Mouse (Mus musculus): ENCODE results near the gene Rnf130. TPM values are rescaled to one million over a fixed set of nuclear protein-coding genes. Genes with fewer than 3 reads are reported as not detected.

Rnf130 gene
- polyA plus RNA-seq, 1 experiment from 2014 or later, result 55.9 TPM

DNA sequence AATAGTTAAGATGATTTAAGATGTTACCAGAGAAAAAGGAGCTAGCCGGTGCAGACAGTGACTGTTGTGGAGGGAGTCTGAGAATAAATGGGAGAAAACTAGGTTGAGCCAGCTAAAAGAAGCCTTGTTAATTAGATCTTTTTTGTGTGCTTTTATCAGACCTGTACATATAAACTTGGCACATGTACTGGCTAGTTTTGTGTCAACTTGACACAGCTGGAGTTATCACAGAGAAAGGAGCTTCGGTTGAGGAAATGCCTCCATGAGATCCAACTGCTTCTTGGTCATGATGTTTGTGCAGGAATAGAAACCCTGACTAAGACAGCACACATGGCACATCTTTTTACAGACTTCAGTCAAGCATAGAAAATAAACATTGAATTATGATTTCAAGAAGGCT lies 32.6 kb downstream of the Rnf130 start:
- Histone ChIP-seq H3K9me3 (replicated peaks; ENCODE audit: control insufficient read depth, low read length) (no peaks in the 10 kb centered on the region), H3K4me3 (ENCODE audit: low read depth, low read length) (no peak overlapping the region), H3K36me3 (ENCODE audit: control insufficient read depth, insufficient read depth, low read length) (peaks cover 23% of the 10 kb centered on the region), H3K27ac (ENCODE audit: low read depth, low read length) (no peak overlapping the region), H3K27me3 (replicated peaks; ENCODE audit: control insufficient read depth, insufficient read depth, low read length) (no peaks in the 10 kb centered on the region), H3K9ac (ENCODE audit: low read length) (no peak overlapping the region), H3K4me1 (ENCODE audit: control insufficient read depth, insufficient read depth, low read length) (no peaks in the 10 kb centered on the region), H3K4me2 (ENCODE audit: low read length) (no peak overlapping the region)
- WGBS, result 76% methylated on average over 2 of the region's 2 CpGs
- DNase-seq (ENCODE audit: low spot score), result no peak
- ATAC-seq, result no peak

- ATAC-seq, result no peak
- 92% methylated on average over 6 of the region's 6 CpGs for WGBS
- DNase-seq (ENCODE audit: low spot score), result no peak
Measured at GRCm38 (mm10) chr11:50058277-50058676, 33.1 kb downstream of the Rnf130 start.

GRCm38 (mm10) chr11:50059045-50059444 lies 33.9 kb downstream of the Rnf130 start:
- Histone ChIP-seq H3K4me1 (ENCODE audit: control insufficient read depth, insufficient read depth, low read length) (no peaks in the 10 kb centered on the region), H3K27ac (ENCODE audit: low read depth, low read length) (no peak overlapping the region), H3K9me3 (replicated peaks; ENCODE audit: control insufficient read depth, low read length) (no peaks in the 10 kb centered on the region), H3K9ac (ENCODE audit: low read length) (no peak overlapping the region), H3K4me2 (ENCODE audit: low read length) (no peak overlapping the region), H3K4me3 (ENCODE audit: low read depth, low read length) (no peak overlapping the region), H3K27me3 (replicated peaks; ENCODE audit: control insufficient read depth, insufficient read depth, low read length) (no peaks in the 10 kb centered on the region), H3K36me3 (ENCODE audit: control insufficient read depth, insufficient read depth, low read length) (peaks cover 16% of the 10 kb centered on the region)
- 92% methylated on average over 6 of the region's 6 CpGs for WGBS
- ATAC-seq, result no peak
- no peak for DNase-seq (ENCODE audit: low spot score)

More at GRCm38 (mm10) chr11:50058277-50058676, 33.1 kb downstream of the Rnf130 start:
- H3K9me3 ChIP-seq (replicated peaks; ENCODE audit: control insufficient read depth, low read length), result no peaks in the 10 kb centered on the region
- H3K27me3 ChIP-seq (replicated peaks; ENCODE audit: control insufficient read depth, insufficient read depth, low read length), result no peaks in the 10 kb centered on the region
- no peak overlapping the region for H3K4me2 ChIP-seq (ENCODE audit: low read length)
- H3K4me3 ChIP-seq (ENCODE audit: low read depth, low read length), result no peak overlapping the region
- H3K27ac ChIP-seq (ENCODE audit: low read depth, low read length), result no peak overlapping the region
- no peak overlapping the region for H3K9ac ChIP-seq (ENCODE audit: low read length)
- H3K4me1 ChIP-seq (ENCODE audit: control insufficient read depth, insufficient read depth, low read length), result no peaks in the 10 kb centered on the region
- H3K36me3 ChIP-seq (ENCODE audit: control insufficient read depth, insufficient read depth, low read length), result peaks cover 20% of the 10 kb centered on the region

DNA sequence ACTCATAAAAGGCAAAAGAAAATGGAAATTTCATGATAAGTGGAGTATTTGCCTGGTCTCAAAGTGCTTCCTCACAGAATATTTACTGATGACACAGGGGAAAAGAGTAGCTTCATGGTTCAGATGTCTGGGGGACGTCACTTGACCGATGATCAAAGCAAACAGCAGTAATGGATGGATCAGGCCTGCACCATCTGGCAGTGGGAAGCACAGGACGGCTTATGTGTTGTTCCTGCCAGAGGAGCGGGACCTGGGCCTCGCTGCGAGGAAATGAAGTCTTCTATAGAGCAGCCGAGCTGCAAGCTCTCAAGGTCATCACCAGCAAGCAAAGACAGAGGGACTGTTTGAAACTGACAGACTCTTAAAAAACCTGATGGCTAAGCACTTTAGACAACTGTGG lies 37.0 kb downstream of the Rnf130 start:
- Histone ChIP-seq H3K4me3 (ENCODE audit: low read depth, low read length) (no peak overlapping the region), H3K27me3 (replicated peaks; ENCODE audit: control insufficient read depth, insufficient read depth, low read length) (no peaks in the 10 kb centered on the region), H3K27ac (ENCODE audit: low read depth, low read length) (no peak overlapping the region), H3K4me2 (ENCODE audit: low read length) (no peak overlapping the region), H3K4me1 (ENCODE audit: control insufficient read depth, insufficient read depth, low read length) (no peaks in the 10 kb centered on the region), H3K9ac (ENCODE audit: low read length) (no peak overlapping the region), H3K36me3 (ENCODE audit: control insufficient read depth, insufficient read depth, low read length) (peaks cover 5% of the 10 kb centered on the region), H3K9me3 (replicated peaks; ENCODE audit: control insufficient read depth, low read length) (no peaks in the 10 kb centered on the region)
- DNase-seq (ENCODE audit: low spot score) (no peak), ATAC-seq (no peak)
- 75% methylated on average over 7 of the region's 7 CpGs for WGBS

- DNase-seq (ENCODE audit: low spot score) (no peak), ATAC-seq (no peak)
- Histone ChIP-seq H3K4me1 (ENCODE audit: control insufficient read depth, insufficient read depth, low read length) (no peaks in the 10 kb centered on the region), H3K27me3 (replicated peaks; ENCODE audit: control insufficient read depth, insufficient read depth, low read length) (no peaks in the 10 kb centered on the region), H3K4me2 (ENCODE audit: low read length) (no peak overlapping the region), H3K4me3 (ENCODE audit: low read depth, low read length) (no peak overlapping the region), H3K36me3 (ENCODE audit: control insufficient read depth, insufficient read depth, low read length) (peaks cover 3% of the 10 kb centered on the region), H3K9me3 (replicated peaks; ENCODE audit: control insufficient read depth, low read length) (no peaks in the 10 kb centered on the region), H3K27ac (ENCODE audit: low read depth, low read length) (no peak overlapping the region), H3K9ac (ENCODE audit: low read length) (no peak overlapping the region)
- 82% methylated on average over 2 of the region's 2 CpGs for WGBS
Measured at GRCm38 (mm10) chr11:50066088-50066487, 40.9 kb downstream of the Rnf130 start.

DNA sequence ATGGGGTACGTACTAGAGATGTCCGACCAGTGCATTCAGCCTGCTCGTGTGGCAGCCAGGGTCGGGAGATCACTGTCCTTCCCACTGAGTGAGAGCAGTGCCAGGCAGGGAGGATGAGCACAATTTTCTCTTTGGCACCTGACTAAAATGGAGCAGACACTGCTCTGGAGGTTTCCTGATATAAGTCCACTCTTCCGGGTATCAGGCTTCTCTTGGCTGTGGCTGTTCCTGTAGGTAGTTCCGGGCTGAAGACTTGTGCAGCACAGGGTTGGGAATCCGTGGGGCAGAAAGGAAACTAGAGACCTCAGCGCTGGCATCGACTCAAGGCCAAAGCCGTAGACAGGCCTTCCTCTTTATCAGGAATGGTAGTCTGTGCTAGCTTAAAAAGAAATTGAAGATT lies 48.7 kb downstream of the Rnf130 start:
- Histone ChIP-seq H3K4me2 (ENCODE audit: low read length) (no peak overlapping the region), H3K27me3 (replicated peaks; ENCODE audit: control insufficient read depth, insufficient read depth, low read length) (no peaks in the 10 kb centered on the region), H3K4me3 (ENCODE audit: low read depth, low read length) (no peak overlapping the region), H3K27ac (ENCODE audit: low read depth, low read length) (no peak overlapping the region), H3K9ac (ENCODE audit: low read length) (no peak overlapping the region), H3K4me1 (ENCODE audit: control insufficient read depth, insufficient read depth, low read length) (no peaks in the 10 kb centered on the region), H3K9me3 (replicated peaks; ENCODE audit: control insufficient read depth, low read length) (no peaks in the 10 kb centered on the region), H3K36me3 (ENCODE audit: control insufficient read depth, insufficient read depth, low read length) (peaks cover 16% of the 10 kb centered on the region)
- no peak for DNase-seq (ENCODE audit: low spot score)
- WGBS, result 95% methylated on average over 10 of the region's 10 CpGs
- ATAC-seq, result no peak

DNA sequence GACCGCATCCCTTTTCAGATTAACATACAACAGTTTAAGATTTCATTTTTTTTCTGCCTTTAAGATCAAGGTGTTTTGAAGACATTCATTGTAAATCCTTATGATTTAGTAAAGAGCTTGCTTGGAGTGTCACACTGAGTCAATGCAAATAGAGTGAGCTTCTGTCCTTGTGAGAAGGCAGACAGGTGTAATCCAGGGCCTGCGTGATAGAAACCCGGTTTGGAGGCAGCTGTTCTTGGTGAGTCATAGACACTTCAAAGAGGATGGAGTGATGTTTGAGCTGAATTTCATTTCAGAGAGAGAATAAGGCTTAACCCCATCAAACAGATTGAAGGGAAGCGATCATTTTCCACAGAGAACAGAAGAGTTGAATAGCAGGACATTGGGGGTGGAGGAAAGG lies 51.6 kb downstream of the Rnf130 start:
- WGBS, result 93% methylated on average over 4 of the region's 4 CpGs
- Histone ChIP-seq H3K36me3 (ENCODE audit: control insufficient read depth, insufficient read depth, low read length) (peaks cover 13% of the 10 kb centered on the region; the same call in 1 of the 2 replicates), H3K27me3 (replicated peaks; ENCODE audit: control insufficient read depth, insufficient read depth, low read length) (no peaks in the 10 kb centered on the region), H3K4me2 (ENCODE audit: low read length) (no peak overlapping the region), H3K4me3 (ENCODE audit: low read depth, low read length) (no peak overlapping the region), H3K4me1 (ENCODE audit: control insufficient read depth, insufficient read depth, low read length) (no peaks in the 10 kb centered on the region), H3K9ac (ENCODE audit: low read length) (no peak overlapping the region), H3K27ac (ENCODE audit: low read depth, low read length) (no peak overlapping the region), H3K9me3 (replicated peaks; ENCODE audit: control insufficient read depth, low read length) (no peaks in the 10 kb centered on the region)
- DNase-seq (ENCODE audit: low spot score) (no peak), ATAC-seq (no peak)

GRCm38 (mm10) chr11:50081365-50082190 lies 56.4 kb downstream of the Rnf130 start:
- Histone ChIP-seq H3K9ac (ENCODE audit: low read length) (no peak overlapping the region), H3K4me3 (ENCODE audit: low read depth, low read length) (no peak overlapping the region), H3K9me3 (replicated peaks; ENCODE audit: control insufficient read depth, low read length) (no peaks in the 10 kb centered on the region), H3K4me2 (ENCODE audit: low read length) (no peak overlapping the region), H3K4me1 (ENCODE audit: control insufficient read depth, insufficient read depth, low read length) (no peaks in the 10 kb centered on the region), H3K27me3 (replicated peaks; ENCODE audit: control insufficient read depth, insufficient read depth, low read length) (no peaks in the 10 kb centered on the region), H3K27ac (ENCODE audit: low read depth, low read length) (no peak overlapping the region), H3K36me3 (ENCODE audit: control insufficient read depth, insufficient read depth, low read length) (peaks cover 19% of the 10 kb centered on the region)
- WGBS, result 92% methylated on average over 5 of the region's 5 CpGs
- ATAC-seq, result no peak
- no peak for DNase-seq (ENCODE audit: low spot score)

DNA sequence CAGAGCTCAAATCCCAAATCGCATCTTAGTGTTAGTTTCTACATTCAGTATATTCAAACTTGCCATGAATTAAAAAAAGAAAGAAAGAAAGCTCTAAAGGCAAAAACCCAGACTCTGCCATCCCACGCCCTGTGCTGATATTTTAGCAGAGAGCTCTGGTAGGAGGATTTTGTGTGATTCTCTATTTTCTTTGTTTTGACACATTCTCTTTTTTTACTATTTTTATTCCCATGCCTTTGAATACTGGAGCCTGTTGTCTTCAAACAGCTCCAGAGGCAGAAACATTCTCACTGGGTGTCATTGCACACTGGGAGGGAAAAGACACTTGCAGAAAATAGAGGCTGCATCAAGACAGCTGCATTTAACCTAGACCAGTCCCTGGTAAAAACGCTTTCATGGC lies 61.1 kb downstream of the Rnf130 start:
- peaks cover 11% of the 10 kb centered on the region for H3K4me1 ChIP-seq (ENCODE audit: control insufficient read depth, insufficient read depth, low read length)
- ATAC-seq, result no peak
- peaks cover 60% of the 10 kb centered on the region for H3K36me3 ChIP-seq (ENCODE audit: control insufficient read depth, insufficient read depth, low read length)
- WGBS, result 96% methylated on average over 3 of the region's 3 CpGs
- H3K4me2 ChIP-seq (ENCODE audit: low read length), result no peak overlapping the region
- H3K9ac ChIP-seq (ENCODE audit: low read length), result no peak overlapping the region
- no peak overlapping the region for H3K4me3 ChIP-seq (ENCODE audit: low read depth, low read length)
- no peaks in the 10 kb centered on the region for H3K9me3 ChIP-seq (replicated peaks; ENCODE audit: control insufficient read depth, low read length)
- DNase-seq (ENCODE audit: low spot score), result no peak
- no peaks in the 10 kb centered on the region for H3K27me3 ChIP-seq (replicated peaks; ENCODE audit: control insufficient read depth, insufficient read depth, low read length)
- H3K27ac ChIP-seq (ENCODE audit: low read depth, low read length), result no peak overlapping the region
